Mouse (Mus musculus): Measurements from ENCODE around the gene Ralgds. TPM values are rescaled to one million over a fixed set of nuclear protein-coding genes. Genes with fewer than 3 reads are reported as not detected.
A peak's percentile ranks its signal among the peaks of the same experiment; 100 is the strongest.

Gene Ralgds
- polyA plus RNA-seq, 1 experiment from 2014 or later, result 63.3 TPM

GRCm38 (mm10) chr2:28525943-28526876, 13.3 kb downstream of the Ralgds start:
- Histone ChIP-seq H3K4me2 (ENCODE audit: low read length) (no peak overlapping the region; the same call in 1 of the 2 replicates), H3K9me3 (replicated peaks; ENCODE audit: control insufficient read depth, low read length) (no peaks in the 10 kb centered on the region), H3K27ac (ENCODE audit: low read depth, low read length) (peak overlapping the region; percentile 80), H3K9ac (ENCODE audit: low read length) (no peak overlapping the region; the same call in 1 of the 2 replicates), H3K27me3 (replicated peaks; ENCODE audit: control insufficient read depth, insufficient read depth, low read length) (no peaks in the 10 kb centered on the region), H3K4me3 (ENCODE audit: low read depth, low read length) (no peak overlapping the region), H3K4me1 (ENCODE audit: control insufficient read depth, insufficient read depth, low read length) (peaks cover 27% of the 10 kb centered on the region), H3K36me3 (ENCODE audit: control insufficient read depth, insufficient read depth, low read length) (no peaks in the 10 kb centered on the region)
- no peak for DNase-seq (ENCODE audit: low spot score)
- ATAC-seq, result no peak
- WGBS, result 50% methylated on average over 12 of the region's 12 CpGs

GRCm38 (mm10) chr2:28527436-28528353, 14.8 kb downstream of the Ralgds start:
- Histone ChIP-seq H3K27ac (ENCODE audit: low read depth, low read length) (no peak overlapping the region), H3K4me2 (ENCODE audit: low read length) (no peak overlapping the region), H3K4me1 (ENCODE audit: control insufficient read depth, insufficient read depth, low read length) (peaks cover 32% of the 10 kb centered on the region), H3K27me3 (replicated peaks; ENCODE audit: control insufficient read depth, insufficient read depth, low read length) (no peaks in the 10 kb centered on the region), H3K4me3 (ENCODE audit: low read depth, low read length) (no peak overlapping the region), H3K9ac (ENCODE audit: low read length) (no peak overlapping the region), H3K9me3 (replicated peaks; ENCODE audit: control insufficient read depth, low read length) (no peaks in the 10 kb centered on the region), H3K36me3 (ENCODE audit: control insufficient read depth, insufficient read depth, low read length) (no peaks in the 10 kb centered on the region)
- WGBS, result 87% methylated on average over 20 of the region's 20 CpGs
- ATAC-seq, result no peak
- no peak for DNase-seq (ENCODE audit: low spot score)

DNA sequence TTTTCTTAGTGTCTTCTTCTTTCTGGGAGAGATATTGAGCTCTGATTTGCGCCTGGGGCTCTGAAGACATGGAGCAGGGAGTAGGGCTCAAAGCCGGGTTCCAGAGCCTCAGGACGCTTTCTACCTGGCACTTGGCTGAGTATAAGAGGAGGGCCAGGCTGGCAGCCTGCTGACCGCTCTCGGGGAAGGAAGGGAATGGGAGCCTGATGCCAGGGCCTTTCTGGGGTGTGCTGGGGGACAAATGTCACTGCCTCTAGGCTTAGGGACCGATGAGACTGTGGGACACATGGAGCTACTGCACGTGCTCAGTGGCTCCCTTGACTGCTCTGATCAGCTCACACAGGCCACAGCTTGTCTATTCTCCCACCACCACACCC, 15.4 kb downstream of the Ralgds start:
- Histone ChIP-seq H3K27me3 (replicated peaks; ENCODE audit: control insufficient read depth, insufficient read depth, low read length) (no peaks in the 10 kb centered on the region), H3K9me3 (replicated peaks; ENCODE audit: control insufficient read depth, low read length) (no peaks in the 10 kb centered on the region), H3K9ac (ENCODE audit: low read length) (no peak overlapping the region), H3K4me2 (ENCODE audit: low read length) (no peak overlapping the region), H3K36me3 (ENCODE audit: control insufficient read depth, insufficient read depth, low read length) (no peaks in the 10 kb centered on the region), H3K27ac (ENCODE audit: low read depth, low read length) (no peak overlapping the region), H3K4me1 (ENCODE audit: control insufficient read depth, insufficient read depth, low read length) (peaks cover 37% of the 10 kb centered on the region), H3K4me3 (ENCODE audit: low read depth, low read length) (no peak overlapping the region)
- WGBS, result 83% methylated on average over 7 of the region's 7 CpGs
- DNase-seq (ENCODE audit: low spot score) (no peak), ATAC-seq (no peak)

DNA sequence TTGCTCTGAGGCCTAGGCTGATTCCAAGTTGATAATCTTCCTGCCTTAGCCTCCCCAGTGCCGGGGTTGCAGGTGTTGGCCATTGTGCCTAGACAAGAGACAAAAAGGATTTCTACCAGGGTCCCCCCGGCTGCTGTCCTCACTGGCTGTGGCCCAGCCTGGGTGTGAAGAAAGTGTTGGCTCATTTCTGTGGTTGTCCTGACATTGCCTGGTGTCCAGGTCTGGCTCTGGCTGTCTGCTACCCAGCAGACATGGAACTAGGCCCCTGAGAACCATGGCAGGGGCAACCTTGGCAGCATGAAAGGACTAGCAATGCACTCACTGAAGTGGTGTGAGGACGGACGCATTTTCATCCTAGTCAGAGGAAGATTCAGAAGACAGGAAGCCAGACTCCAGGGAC, 16.9 kb downstream of the Ralgds start:
- Histone ChIP-seq H3K27me3 (replicated peaks; ENCODE audit: control insufficient read depth, insufficient read depth, low read length) (no peaks in the 10 kb centered on the region), H3K27ac (ENCODE audit: low read depth, low read length) (0 out of 2 replicates have a peak overlapping the region, but pooled peaks have one; percentile 21), H3K4me1 (ENCODE audit: control insufficient read depth, insufficient read depth, low read length) (peaks cover 38% of the 10 kb centered on the region), H3K9me3 (replicated peaks; ENCODE audit: control insufficient read depth, low read length) (no peaks in the 10 kb centered on the region), H3K9ac (ENCODE audit: low read length) (peak overlapping the region; percentile 13; the same call in 1 of the 2 replicates), H3K36me3 (ENCODE audit: control insufficient read depth, insufficient read depth, low read length) (no peaks in the 10 kb centered on the region), H3K4me2 (ENCODE audit: low read length) (no peak overlapping the region), H3K4me3 (ENCODE audit: low read depth, low read length) (no peak overlapping the region)
- WGBS, result 68% methylated on average over 4 of the region's 4 CpGs
- DNase-seq (ENCODE audit: low spot score) (no peak), ATAC-seq (no peak)

- Histone ChIP-seq H3K4me2 (ENCODE audit: low read length) (no peak overlapping the region), H3K36me3 (ENCODE audit: control insufficient read depth, insufficient read depth, low read length) (no peaks in the 10 kb centered on the region), H3K9ac (ENCODE audit: low read length) (no peak overlapping the region), H3K4me3 (ENCODE audit: low read depth, low read length) (no peak overlapping the region), H3K4me1 (ENCODE audit: control insufficient read depth, insufficient read depth, low read length) (peaks cover 38% of the 10 kb centered on the region), H3K27me3 (replicated peaks; ENCODE audit: control insufficient read depth, insufficient read depth, low read length) (no peaks in the 10 kb centered on the region), H3K9me3 (replicated peaks; ENCODE audit: control insufficient read depth, low read length) (no peaks in the 10 kb centered on the region), H3K27ac (ENCODE audit: low read depth, low read length) (no peak overlapping the region)
- ATAC-seq (no peak), DNase-seq (ENCODE audit: low spot score) (no peak)
- 64% methylated on average over 7 of the region's 7 CpGs for WGBS
Measured at GRCm38 (mm10) chr2:28530311-28530710, 17.4 kb downstream of the Ralgds start.

DNA sequence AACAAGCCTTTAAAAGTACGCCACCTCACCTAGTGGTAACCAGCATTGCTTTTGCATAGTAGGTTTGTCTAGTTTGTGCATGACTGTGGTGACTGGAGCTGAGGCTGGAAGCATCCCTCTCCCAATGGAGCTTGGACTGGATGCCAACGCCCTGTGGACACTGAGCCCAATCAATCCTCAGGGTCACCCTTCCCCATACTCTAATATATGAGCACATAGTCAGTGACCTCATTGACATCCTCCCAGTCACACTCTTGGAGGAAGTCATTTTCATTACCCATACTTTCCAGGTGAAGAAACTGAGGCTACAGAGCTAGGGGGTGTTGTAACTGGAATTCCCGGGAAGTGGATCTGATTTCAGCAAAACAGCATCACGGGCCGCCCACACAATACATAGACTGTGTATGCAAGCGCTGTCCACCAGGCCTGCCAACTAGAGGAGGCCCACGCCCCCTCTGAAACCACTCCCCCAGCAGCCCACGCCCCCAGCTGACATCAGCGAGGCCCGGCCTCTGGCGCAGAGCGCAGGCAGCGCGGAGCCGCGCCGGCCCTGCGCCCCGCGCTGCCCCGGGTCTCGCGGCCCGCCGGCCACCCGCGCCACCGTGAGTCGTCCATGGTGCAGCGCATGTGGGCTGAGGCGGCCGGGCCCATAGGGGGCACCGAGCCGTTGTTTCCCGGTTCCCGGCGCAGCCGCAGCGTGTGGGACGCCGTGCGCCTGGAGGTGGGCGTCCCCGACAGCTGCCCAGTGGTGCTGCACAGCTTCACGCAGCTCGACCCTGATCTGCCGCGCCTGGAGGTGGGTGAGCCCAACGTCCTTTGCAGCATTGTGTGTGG, 20.2 kb downstream of the Ralgds start:
- DNase-seq (ENCODE audit: low spot score) (peak; percentile 91), ATAC-seq (peak; percentile 91)
- WGBS, result 4% methylated on average over 45 of the region's 49 CpGs

GRCm38 (mm10) chr2:28533901-28534435, 21.0 kb downstream of the Ralgds start:
- Histone ChIP-seq H3K4me3 (ENCODE audit: low read depth, low read length) (peak overlapping the region; percentile 46), H3K4me2 (ENCODE audit: low read length) (peak overlapping the region; percentile 86), H3K27ac (ENCODE audit: low read depth, low read length) (peak overlapping the region; percentile 86), H3K9ac (ENCODE audit: low read length) (peak overlapping the region; percentile 74), H3K36me3 (ENCODE audit: control insufficient read depth, insufficient read depth, low read length) (no peaks in the 10 kb centered on the region), H3K9me3 (replicated peaks; ENCODE audit: control insufficient read depth, low read length) (no peaks in the 10 kb centered on the region), H3K27me3 (replicated peaks; ENCODE audit: control insufficient read depth, insufficient read depth, low read length) (no peaks in the 10 kb centered on the region), H3K4me1 (ENCODE audit: control insufficient read depth, insufficient read depth, low read length) (peaks cover 64% of the 10 kb centered on the region)
- 63% methylated on average over 7 of the region's 7 CpGs for WGBS
- DNase-seq (ENCODE audit: low spot score), result no peak
- ATAC-seq, result 0 out of 2 replicates have a peak, but pooled peaks have one; percentile 1

More for the DNA sequence above, 20.2 kb downstream of the Ralgds start:
- no peaks in the 10 kb centered on the region for H3K9me3 ChIP-seq (replicated peaks; ENCODE audit: control insufficient read depth, low read length)
- H3K4me3 ChIP-seq (ENCODE audit: low read depth, low read length), result peak overlapping the region; percentile 46
- no peaks in the 10 kb centered on the region for H3K27me3 ChIP-seq (replicated peaks; ENCODE audit: control insufficient read depth, insufficient read depth, low read length)
- H3K4me2 ChIP-seq (ENCODE audit: low read length), result peak overlapping the region; percentile 86
- H3K9ac ChIP-seq (ENCODE audit: low read length), result peak overlapping the region; percentile 74
- peaks cover 56% of the 10 kb centered on the region for H3K4me1 ChIP-seq (ENCODE audit: control insufficient read depth, insufficient read depth, low read length)
- peak overlapping the region; percentile 39; the same call in 1 of the 2 replicates for H3K27ac ChIP-seq (ENCODE audit: low read depth, low read length)
- H3K36me3 ChIP-seq (ENCODE audit: control insufficient read depth, insufficient read depth, low read length), result no peaks in the 10 kb centered on the region

Data from forebrain, embryonic 14.5 days (tissue).